10 mouse cellular contexts compared by ENCODE assay signal in genomic region chr7:114842644-114843211, GRCm38 (mm10).
DNase-seq lines count a peak whose midpoint lies in the region; ATAC-seq and TF ChIP-seq lines count a peak whose summit lies in the region.
"Had no signal": no experiment of that assay in that cellular context is flagged by ENCODE, and none has a peak within 500 bp of the region (broad histone marks: within the 10 kb centered on the region; RNA-seq: fewer than 3 reads in every experiment).

No protein-coding gene starts in this region.

- no peak overlapping the region for H3K27ac ChIP-seq in liver, adult 2 months (replicated peaks; ENCODE audit: insufficient read depth, low read depth, low read length)
- H3K27ac ChIP-seq in liver, embryonic 11.5 days (ENCODE audit: low read depth, low read length), result no peak overlapping the region
- peak overlapping the region; percentile 17; the same call in 1 of the 2 replicates for H3K27ac ChIP-seq in hindbrain, embryonic 11.5 days (ENCODE audit: low read depth, low read length)
- no peak overlapping the region for H3K27ac ChIP-seq in neural tube, embryonic 14.5 days (ENCODE audit: low read depth, low read length)
- H3K27ac ChIP-seq: intestine, embryonic 15.5 days; limb, embryonic 15.5 days had no signal

- no peak overlapping the region for H3K4me3 ChIP-seq in liver, adult 2 months (ENCODE audit: insufficient read depth, low read depth, low read length)
- no peak overlapping the region for H3K4me3 ChIP-seq in liver, embryonic 11.5 days (ENCODE audit: low read depth, low read length)
- no peak overlapping the region for H3K4me3 ChIP-seq in hindbrain, embryonic 11.5 days (ENCODE audit: low read depth, low read length)
- H3K4me3 ChIP-seq in neural tube, embryonic 14.5 days (ENCODE audit: low read depth, low read length), result no peak overlapping the region
- H3K4me3 ChIP-seq: intestine, embryonic 15.5 days; limb, embryonic 15.5 days had no signal

- no peaks in the 10 kb centered on the region for H3K9me3 ChIP-seq in liver, embryonic 11.5 days (ENCODE audit: control insufficient read depth, low read length)
- H3K9me3 ChIP-seq in hindbrain, embryonic 11.5 days (ENCODE audit: control insufficient read depth, low read length), result no peaks in the 10 kb centered on the region
- H3K9me3 ChIP-seq in neural tube, embryonic 14.5 days (ENCODE audit: control insufficient read depth, low read length), result no peaks in the 10 kb centered on the region
- H3K9me3 ChIP-seq: intestine, embryonic 15.5 days; limb, embryonic 15.5 days had no signal

- no peaks in the 10 kb centered on the region for H3K27me3 ChIP-seq in liver, adult 2 months (ENCODE audit: control insufficient read depth, insufficient read depth, low read length)
- H3K27me3 ChIP-seq in liver, embryonic 11.5 days (replicated peaks; ENCODE audit: control insufficient read depth, insufficient read depth, low read length), result no peaks in the 10 kb centered on the region
- no peaks in the 10 kb centered on the region for H3K27me3 ChIP-seq in hindbrain, embryonic 11.5 days (ENCODE audit: control insufficient read depth, insufficient read depth, low read length)
- H3K27me3 ChIP-seq in neural tube, embryonic 14.5 days (ENCODE audit: control insufficient read depth, insufficient read depth, low read length), result no peaks in the 10 kb centered on the region
- H3K27me3 ChIP-seq: intestine, embryonic 15.5 days had no signal

- peak; percentile 5 for DNase-seq in liver, adult 2 months (ENCODE audit: extremely low read depth, low read depth, low spot score)
- no peak for DNase-seq in liver, embryonic 11.5 days (ENCODE audit: low spot score)
- DNase-seq in embryo, embryonic 10 days (ENCODE audit: low spot score), result peak; percentile 33
- DNase-seq in hindbrain, embryonic 11.5 days (ENCODE audit: low spot score), result peak; percentile 40
- no peak for DNase-seq in urinary bladder, postnatal 4 days (ENCODE audit: low spot score in 2 of 2)
- no peak for DNase-seq in kidney, adult 18-20 months

- no peak overlapping the region for H3K9ac ChIP-seq in liver, adult 2 months (ENCODE audit: low read depth, low read length)
- no peak overlapping the region for H3K9ac ChIP-seq in liver, embryonic 11.5 days (ENCODE audit: low read depth, low read length)
- no peak overlapping the region for H3K9ac ChIP-seq in hindbrain, embryonic 11.5 days (ENCODE audit: low read depth, low read length)
- no peak overlapping the region for H3K9ac ChIP-seq in neural tube, embryonic 14.5 days (replicated peaks; ENCODE audit: low read depth, low read length)
- H3K9ac ChIP-seq: intestine, embryonic 15.5 days; limb, embryonic 15.5 days had no signal

- H3K4me1 ChIP-seq in liver, adult 2 months (ENCODE audit: control insufficient read depth, insufficient read depth, low read length), result no peaks in the 10 kb centered on the region
- no peaks in the 10 kb centered on the region for H3K4me1 ChIP-seq in liver, embryonic 11.5 days (replicated peaks; ENCODE audit: control insufficient read depth, insufficient read depth, low read length)
- H3K4me1 ChIP-seq in hindbrain, embryonic 11.5 days (replicated peaks; ENCODE audit: control insufficient read depth, insufficient read depth, low read length), result no peaks in the 10 kb centered on the region
- no peaks in the 10 kb centered on the region for H3K4me1 ChIP-seq in neural tube, embryonic 14.5 days (ENCODE audit: control insufficient read depth, insufficient read depth, low read length)

- H3K36me3 ChIP-seq in liver, adult 2 months (ENCODE audit: control insufficient read depth, insufficient read depth, low read length), result peaks cover 55% of the 10 kb centered on the region
- H3K36me3 ChIP-seq in liver, embryonic 11.5 days (ENCODE audit: control insufficient read depth, insufficient read depth, low read length), result no peaks in the 10 kb centered on the region
- H3K36me3 ChIP-seq in hindbrain, embryonic 11.5 days (ENCODE audit: control insufficient read depth, insufficient read depth, low read length), result no peaks in the 10 kb centered on the region
- H3K36me3 ChIP-seq in neural tube, embryonic 14.5 days (ENCODE audit: control insufficient read depth, insufficient read depth, low read length), result no peaks in the 10 kb centered on the region
- H3K36me3 ChIP-seq: intestine, embryonic 15.5 days; limb, embryonic 15.5 days had no signal

- WGBS in liver, adult 2 months, result 86% methylated on average over 3 of the region's 3 CpGs
- WGBS in liver, embryonic 11.5 days, result 41% methylated on average over 3 of the region's 3 CpGs
- WGBS in hindbrain, embryonic 11.5 days, result 21% methylated on average over 3 of the region's 3 CpGs
- 12% methylated on average over 3 of the region's 3 CpGs for WGBS in neural tube, embryonic 14.5 days

- TF ChIP-seq POLR2A in liver, adult 2 months (IDR thresholded peaks at IDR 0.05; ENCODE audit: extremely low read depth, insufficient read depth, low read length), result no peak

- no peak for TF ChIP-seq CTCF in liver, adult 2 months (IDR thresholded peaks at IDR 0.05; ENCODE audit: low read depth, low read length)

- no peak for ATAC-seq in liver, embryonic 11.5 days (replicated peaks; ENCODE audit: low FRiP score)
- peak; percentile 87 for ATAC-seq in hindbrain, embryonic 11.5 days (ENCODE audit: low FRiP score)
- peak; percentile 80 for ATAC-seq in neural tube, embryonic 14.5 days (ENCODE audit: low read depth)
- no peak for ATAC-seq in monocyte, adult 5-6 weeks (replicated peaks; ENCODE audit: insufficient number of reproducible peaks, low FRiP score, low TSS enrichment, poor library complexity, severe bottlenecking)
- ATAC-seq: intestine, embryonic 15.5 days had no signal

- no peaks in the 10 kb centered on the region for H3K79me2 ChIP-seq in liver, adult 2 months (ENCODE audit: control insufficient read depth, insufficient read depth, low read length)

- H3K4me2 ChIP-seq in liver, embryonic 11.5 days, result no peak overlapping the region
- H3K4me2 ChIP-seq in hindbrain, embryonic 11.5 days (replicated peaks; ENCODE audit: low read depth, low read length), result no peak overlapping the region
- H3K4me2 ChIP-seq in neural tube, embryonic 14.5 days (ENCODE audit: low read depth, low read length), result no peak overlapping the region
- H3K4me2 ChIP-seq: intestine, embryonic 15.5 days; limb, embryonic 15.5 days had no signal

Comparison
In these comparisons a context has a peak if more than half of its experiments do, and no peak if none do; other contexts are left out.
1. DNase-seq: peak in liver, adult 2 months (single experiment), embryo, embryonic 10 days (single experiment) and hindbrain, embryonic 11.5 days (single experiment); none in liver, embryonic 11.5 days (single experiment), urinary bladder, postnatal 4 days (0 of 2) and kidney, adult 18-20 months (single experiment).
2. ATAC-seq: peak in hindbrain, embryonic 11.5 days (single experiment) and neural tube, embryonic 14.5 days (single experiment); none in liver, embryonic 11.5 days (single experiment) and monocyte, adult 5-6 weeks (single experiment).